Mouse (Mus musculus) G1E (cell line): ENCODE results near the gene Fat4.

Experiments used
- CTCF ChIP-seq: IDR thresholded peaks from 2 replicates; pipeline ENCODE4 v1.5.1; 2012; ENCODE audit warnings: low read depth, low read length, inconsistent platforms, mixed read lengths
- GATA1 ChIP-seq: IDR thresholded peaks from 2 replicates; pipeline ENCODE4 v1.6.1; 2012; ENCODE audit warnings: borderline replicate concordance, low read length, inconsistent platforms, mixed read lengths
- POLR2AphosphoS5 ChIP-seq: IDR thresholded peaks from 2 replicates; pipeline ENCODE4 v1.6.1; 2012; ENCODE audit warnings: low read depth, low read length, inconsistent platforms; ENCODE audit not compliant: insufficient replicate concordance
- TAL1 ChIP-seq: conservative IDR thresholded peaks from 2 replicates; pipeline ENCODE4 v1.6.1; 2012; ENCODE audit warnings: low read depth, low read length, inconsistent platforms, mixed read lengths

DNA sequence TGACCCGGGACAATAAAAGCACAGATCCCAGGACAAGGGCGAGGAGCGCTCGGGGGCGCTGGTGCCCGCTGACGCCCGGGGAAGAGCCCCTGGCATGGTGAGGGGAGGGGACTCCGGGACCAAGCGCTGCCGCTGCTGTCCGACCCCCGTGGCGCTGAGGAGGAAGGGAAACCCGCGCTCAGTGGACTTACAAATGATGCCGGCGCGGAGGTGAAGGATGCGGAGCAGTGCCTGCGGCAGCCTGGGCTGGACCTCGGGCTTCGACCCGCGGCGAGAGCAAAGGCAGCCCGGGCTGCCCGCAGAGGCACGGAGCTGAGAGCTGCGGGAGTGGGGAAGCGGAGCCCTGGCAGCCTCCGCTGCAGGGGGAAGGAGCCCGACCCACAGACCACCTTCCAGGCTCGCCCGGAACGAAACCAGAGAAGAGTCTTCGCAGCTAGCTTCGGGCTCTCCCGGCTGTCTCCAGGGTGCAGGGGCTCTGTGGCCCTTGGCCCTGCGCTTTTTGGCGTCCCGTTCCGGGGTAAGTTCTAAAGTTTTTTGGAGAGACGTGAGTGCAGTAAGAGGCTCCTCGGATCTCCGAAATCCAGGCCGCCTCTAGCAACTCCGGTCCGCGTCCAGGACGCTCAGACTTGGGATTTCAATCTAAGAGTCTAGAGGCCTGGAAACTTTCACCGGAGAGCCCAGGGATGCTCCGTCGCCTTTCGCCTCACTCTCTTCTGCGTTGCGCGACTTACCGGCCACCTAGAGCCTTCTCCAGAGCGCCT, 499 bp upstream of the Fat4 start:
- no peak for TF ChIP-seq CTCF
- no peak for TF ChIP-seq POLR2AphosphoS5
- TF ChIP-seq GATA1 = no peak
- TF ChIP-seq TAL1 = no peak
